Mouse (Mus musculus): Measurements from ENCODE around the gene Nkiras2.

GRCm38 (mm10) chr11:100603155-100603554, 15.9 kb upstream of the Nkiras2 start:
- TF ChIP-seq CTCF (IDR thresholded peaks at IDR 0.05; ENCODE audit: borderline replicate concordance, extremely low read depth, insufficient read depth, insufficient read length), result no peak
- TF ChIP-seq POLR2A (IDR thresholded peaks at IDR 0.05; ENCODE audit: borderline replicate concordance, extremely low read depth, insufficient read depth, insufficient read length, poor library complexity, severe bottlenecking), result no peak
